Mouse (Mus musculus): ENCODE data around the gene Klb. TPM values are rescaled to one million over a fixed set of nuclear protein-coding genes. Genes with fewer than 3 reads are reported as not detected.
"Not testable (repeated sequence)": the region's sequence is repeated elsewhere in the genome, so short reads cannot be mapped to it uniquely, and the experiment has no call there.

Gene Klb
- 0.02 TPM for polyA plus RNA-seq (2012; fragmentation: generic; extraction: Trizol)
- long read RNA-seq, experiment 1, result 0 reads
- long read RNA-seq, experiment 2, result 0 reads

DNA sequence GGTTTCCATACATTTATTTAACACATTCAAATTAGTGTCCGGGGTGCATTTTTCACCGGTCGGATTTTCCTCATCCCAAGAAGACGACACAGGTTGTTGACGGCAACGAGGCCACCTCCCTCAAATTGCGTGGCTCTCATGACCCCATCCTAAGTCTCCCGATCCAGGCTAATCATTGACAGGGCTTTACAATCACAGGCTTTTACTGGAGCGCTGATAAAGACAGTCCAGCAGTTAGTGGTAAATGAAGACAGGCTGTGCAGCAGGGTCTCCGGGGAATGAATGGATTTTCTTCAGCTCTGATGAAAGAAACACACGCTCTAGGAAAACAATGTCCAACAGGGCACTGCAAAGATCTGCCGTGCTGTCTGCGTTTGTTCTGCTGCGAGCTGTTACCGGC lies at the start of gene Klb:
TSS of gene Klb (plus strand) at position 147 of the 400 bp plus-strand sequence.
- no peaks in the 10 kb centered on the region for H3K79me2 ChIP-seq (ENCODE audit: control insufficient read depth, insufficient read depth)
- TF ChIP-seq MAX (IDR thresholded peaks at IDR 0.05), result no peak
- TF ChIP-seq CTCF (IDR thresholded peaks at IDR 0.05; ENCODE audit: control insufficient read depth, insufficient read depth, insufficient read length), result no peak
- TF ChIP-seq MYOD1 (IDR thresholded peaks at IDR 0.05; ENCODE audit: control insufficient read depth, insufficient read length, low read depth), result no peak
- no peak for TF ChIP-seq FOSL1 (IDR thresholded peaks at IDR 0.05; ENCODE audit: insufficient read depth, low read length, poor library complexity, severe bottlenecking)
- TF ChIP-seq USF1 (IDR thresholded peaks at IDR 0.05; ENCODE audit: low read depth), result no peak
- TF ChIP-seq CEBPB (IDR thresholded peaks at IDR 0.05; ENCODE audit: low read depth), result no peak
- no peak for TF ChIP-seq MYOG (IDR thresholded peaks at IDR 0.05; ENCODE audit: control insufficient read depth, extremely low read depth, insufficient read length)
- H3ac ChIP-seq (ENCODE audit: control insufficient read depth, insufficient read length, low read depth), result no peak within 1 kb of the TSS
- H3K27me3 ChIP-seq (ENCODE audit: control insufficient read depth, insufficient read depth, insufficient read length), result peaks cover 13% of the 10 kb centered on the region
- H3K4me3 ChIP-seq (ENCODE audit: insufficient read depth, poor library complexity, severe bottlenecking), result no peak within 1 kb of the TSS
- H3K79me3 ChIP-seq (ENCODE audit: low read depth), result no peaks in the 10 kb centered on the region
- no peaks in the 10 kb centered on the region for H3K36me3 ChIP-seq (ENCODE audit: control insufficient read depth, insufficient read depth)

DNA sequence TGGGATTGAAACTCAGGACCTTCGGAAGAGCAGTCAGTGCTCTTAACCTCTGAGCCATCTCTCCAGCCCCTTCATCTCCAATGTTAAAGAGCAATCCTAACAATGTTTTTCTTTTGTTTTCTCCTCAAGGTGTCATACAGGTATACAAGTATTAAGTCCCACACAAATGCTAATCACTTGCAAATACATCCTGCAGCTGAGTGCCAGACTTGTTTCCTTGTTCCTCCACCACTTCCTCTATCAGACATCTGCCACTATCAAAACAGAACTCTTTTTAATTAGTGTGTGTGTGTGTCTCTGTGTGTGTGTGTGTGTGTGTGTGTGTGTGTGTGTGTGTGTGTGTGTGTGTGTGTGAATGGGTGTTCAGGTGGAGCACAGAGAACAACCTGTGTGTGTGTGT lies 48.5 kb upstream of the Klb start:
- H3K4me3 ChIP-seq (ENCODE audit: insufficient read depth, poor library complexity, severe bottlenecking); H3ac ChIP-seq (ENCODE audit: control insufficient read depth, insufficient read length, low read depth); H3K27me3 ChIP-seq (ENCODE audit: control insufficient read depth, insufficient read depth, insufficient read length); H3K79me3 ChIP-seq (ENCODE audit: low read depth); H3K79me2 ChIP-seq (ENCODE audit: control insufficient read depth, insufficient read depth): not testable (repeated sequence)
- peaks cover 37% of the 10 kb centered on the region for H3K36me3 ChIP-seq (ENCODE audit: control insufficient read depth, insufficient read depth)

DNA sequence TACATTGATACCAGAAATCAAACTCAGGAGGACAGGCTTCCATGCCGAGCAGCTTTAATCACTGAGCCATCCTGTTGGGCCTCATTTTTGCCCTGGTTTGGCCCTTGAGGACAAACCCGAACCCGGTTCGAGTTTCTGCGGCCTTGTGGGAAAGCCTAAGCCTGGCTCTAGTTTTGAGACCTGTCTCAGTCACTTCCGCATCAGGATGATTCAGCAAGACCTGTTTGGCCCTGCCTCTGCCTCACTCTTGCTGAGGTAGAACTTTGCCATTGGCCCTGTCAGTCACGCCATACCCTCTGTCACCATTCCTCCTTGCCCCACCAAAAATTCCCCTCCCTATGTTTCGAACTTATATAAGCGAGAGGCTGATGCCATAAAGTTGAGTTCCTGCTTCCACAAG lies 48.0 kb upstream of the Klb start:
- no peak for TF ChIP-seq MYOG (IDR thresholded peaks at IDR 0.05; ENCODE audit: control insufficient read depth, extremely low read depth, insufficient read length)
- TF ChIP-seq CEBPB (IDR thresholded peaks at IDR 0.05; ENCODE audit: low read depth), result no peak
- no peak for TF ChIP-seq MYOD1 (IDR thresholded peaks at IDR 0.05; ENCODE audit: control insufficient read depth, insufficient read length, low read depth)
- TF ChIP-seq CTCF (IDR thresholded peaks at IDR 0.05; ENCODE audit: control insufficient read depth, insufficient read depth, insufficient read length), result no peak
- TF ChIP-seq USF1 (IDR thresholded peaks at IDR 0.05; ENCODE audit: low read depth), result no peak
- no peak for TF ChIP-seq FOSL1 (IDR thresholded peaks at IDR 0.05; ENCODE audit: insufficient read depth, low read length, poor library complexity, severe bottlenecking)
- no peak for TF ChIP-seq MAX (IDR thresholded peaks at IDR 0.05)
- Histone ChIP-seq H3K79me2 (ENCODE audit: control insufficient read depth, insufficient read depth) (no peaks in the 10 kb centered on the region), H3K4me3 (ENCODE audit: insufficient read depth, poor library complexity, severe bottlenecking) (no peak overlapping the region), H3ac (ENCODE audit: control insufficient read depth, insufficient read length, low read depth) (no peak overlapping the region), H3K27me3 (ENCODE audit: control insufficient read depth, insufficient read depth, insufficient read length) (no peaks in the 10 kb centered on the region), H3K36me3 (ENCODE audit: control insufficient read depth, insufficient read depth) (peaks cover 32% of the 10 kb centered on the region), H3K79me3 (ENCODE audit: low read depth) (no peaks in the 10 kb centered on the region)

- H3ac ChIP-seq (ENCODE audit: control insufficient read depth, insufficient read length, low read depth), result no peak overlapping the region
- no peaks in the 10 kb centered on the region for H3K27me3 ChIP-seq (ENCODE audit: control insufficient read depth, insufficient read depth, insufficient read length)
- peaks cover 57% of the 10 kb centered on the region for H3K36me3 ChIP-seq (ENCODE audit: control insufficient read depth, insufficient read depth)
- H3K79me3 ChIP-seq (ENCODE audit: low read depth), result no peaks in the 10 kb centered on the region
- no peak overlapping the region for H3K4me3 ChIP-seq (ENCODE audit: insufficient read depth, poor library complexity, severe bottlenecking)
- TF ChIP-seq CEBPB (IDR thresholded peaks at IDR 0.05; ENCODE audit: low read depth), result no peak
- H3K79me2 ChIP-seq (ENCODE audit: control insufficient read depth, insufficient read depth), result no peaks in the 10 kb centered on the region
Measured at GRCm38 (mm10) chr5:65305516-65305915, 42.6 kb upstream of the Klb start.

- Histone ChIP-seq H3K79me3 (ENCODE audit: low read depth) (no peaks in the 10 kb centered on the region), H3ac (ENCODE audit: control insufficient read depth, insufficient read length, low read depth) (no peak overlapping the region), H3K27me3 (ENCODE audit: control insufficient read depth, insufficient read depth, insufficient read length) (no peaks in the 10 kb centered on the region), H3K36me3 (ENCODE audit: control insufficient read depth, insufficient read depth) (peaks cover 49% of the 10 kb centered on the region), H3K79me2 (ENCODE audit: control insufficient read depth, insufficient read depth) (no peaks in the 10 kb centered on the region), H3K4me3 (ENCODE audit: insufficient read depth, poor library complexity, severe bottlenecking) (no peak overlapping the region)
- no peak for TF ChIP-seq MYOD1 (IDR thresholded peaks at IDR 0.05; ENCODE audit: control insufficient read depth, insufficient read length, low read depth)
- no peak for TF ChIP-seq USF1 (IDR thresholded peaks at IDR 0.05; ENCODE audit: low read depth)
- no peak for TF ChIP-seq MAX (IDR thresholded peaks at IDR 0.05)
- no peak for TF ChIP-seq FOSL1 (IDR thresholded peaks at IDR 0.05; ENCODE audit: insufficient read depth, low read length, poor library complexity, severe bottlenecking)
- TF ChIP-seq CEBPB (IDR thresholded peaks at IDR 0.05; ENCODE audit: low read depth), result no peak
- no peak for TF ChIP-seq CTCF (IDR thresholded peaks at IDR 0.05; ENCODE audit: control insufficient read depth, insufficient read depth, insufficient read length)
- no peak for TF ChIP-seq MYOG (IDR thresholded peaks at IDR 0.05; ENCODE audit: control insufficient read depth, extremely low read depth, insufficient read length)
Measured at GRCm38 (mm10) chr5:65308208-65308607, 39.9 kb upstream of the Klb start.

DNA sequence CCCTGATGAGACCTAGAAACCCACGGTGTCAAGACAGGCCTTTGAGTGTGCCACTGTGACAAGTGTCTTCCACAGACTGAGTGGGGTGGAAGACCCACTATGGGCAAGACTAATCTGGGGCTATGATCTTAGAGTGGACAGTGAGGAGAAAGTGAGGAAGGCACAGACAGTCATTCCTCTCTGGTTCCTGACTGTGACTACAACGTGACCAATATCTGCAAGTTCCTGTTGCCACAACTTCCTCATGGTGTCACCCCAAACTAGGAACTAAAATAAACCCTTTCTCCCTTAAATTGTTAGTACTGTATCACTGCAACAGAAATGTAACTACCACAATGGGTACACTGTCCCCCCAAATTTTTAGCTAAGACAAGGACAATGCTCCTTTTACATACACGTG lies 39.2 kb upstream of the Klb start:
- no peak overlapping the region for H3K4me3 ChIP-seq (ENCODE audit: insufficient read depth, poor library complexity, severe bottlenecking)
- TF ChIP-seq MYOD1 (IDR thresholded peaks at IDR 0.05; ENCODE audit: control insufficient read depth, insufficient read length, low read depth) (no peak), MYOG (IDR thresholded peaks at IDR 0.05; ENCODE audit: control insufficient read depth, extremely low read depth, insufficient read length) (no peak), USF1 (IDR thresholded peaks at IDR 0.05; ENCODE audit: low read depth) (no peak), MAX (IDR thresholded peaks at IDR 0.05) (no peak), CTCF (IDR thresholded peaks at IDR 0.05; ENCODE audit: control insufficient read depth, insufficient read depth, insufficient read length) (no peak), FOSL1 (IDR thresholded peaks at IDR 0.05; ENCODE audit: insufficient read depth, low read length, poor library complexity, severe bottlenecking) (no peak), CEBPB (IDR thresholded peaks at IDR 0.05; ENCODE audit: low read depth) (no peak)
- H3K79me2 ChIP-seq (ENCODE audit: control insufficient read depth, insufficient read depth), result no peaks in the 10 kb centered on the region
- peaks cover 52% of the 10 kb centered on the region for H3K36me3 ChIP-seq (ENCODE audit: control insufficient read depth, insufficient read depth)
- no peaks in the 10 kb centered on the region for H3K79me3 ChIP-seq (ENCODE audit: low read depth)
- no peak overlapping the region for H3ac ChIP-seq (ENCODE audit: control insufficient read depth, insufficient read length, low read depth)
- H3K27me3 ChIP-seq (ENCODE audit: control insufficient read depth, insufficient read depth, insufficient read length), result no peaks in the 10 kb centered on the region

Data from C2C12 (cell line).